Mouse (Mus musculus) embryonic fibroblast, embryonic 13.5 days (primary cell): ENCODE measurements around the gene Oca2. TPM values are rescaled to one million over a fixed set of nuclear protein-coding genes. Genes with fewer than 3 reads are reported as not detected.

ENCODE experiments used
- H3K27ac ChIP-seq: 2 replicates; pipeline ENCODE4 v1.5.1; 2012; ENCODE audit warnings: low read length, control low read depth, inconsistent platforms; ENCODE audit not compliant: insufficient read depth
- H3K4me1 ChIP-seq: 2 replicates; pipeline ENCODE4 v1.6.1; 2011; ENCODE audit warnings: low read length; ENCODE audit not compliant: control insufficient read depth, insufficient read depth
- H3K4me3 ChIP-seq: 2 replicates; pipeline ENCODE4 v1.5.1; 2011; ENCODE audit warnings: mild to moderate bottlenecking, control low read depth, low read length; ENCODE audit not compliant: insufficient read depth
- CTCF ChIP-seq: IDR thresholded peaks from 2 replicates; pipeline ENCODE4 v1.5.1; 2011; ENCODE audit warnings: mild to moderate bottlenecking, control low read depth, low read length, moderate library complexity, borderline replicate concordance; ENCODE audit not compliant: insufficient read depth
- POLR2A ChIP-seq: IDR thresholded peaks from 2 replicates; pipeline ENCODE4 v1.6.1; 2011; ENCODE audit warnings: low read depth, mild to moderate bottlenecking, control low read depth, low read length, moderate library complexity
- polyA plus RNA-seq: library from polyadenylated mRNA; stranded (reverse); fragments of >200 nt; gene quantifications from 2 replicates; pipeline ENCODE4 v1.2.4, GENCODE M21; 2011; ENCODE audit warnings: low read depth; ENCODE audit not compliant: missing spikeins, insufficient read length

The Oca2 gene
- polyA plus RNA-seq, 1 experiment: not detected

DNA sequence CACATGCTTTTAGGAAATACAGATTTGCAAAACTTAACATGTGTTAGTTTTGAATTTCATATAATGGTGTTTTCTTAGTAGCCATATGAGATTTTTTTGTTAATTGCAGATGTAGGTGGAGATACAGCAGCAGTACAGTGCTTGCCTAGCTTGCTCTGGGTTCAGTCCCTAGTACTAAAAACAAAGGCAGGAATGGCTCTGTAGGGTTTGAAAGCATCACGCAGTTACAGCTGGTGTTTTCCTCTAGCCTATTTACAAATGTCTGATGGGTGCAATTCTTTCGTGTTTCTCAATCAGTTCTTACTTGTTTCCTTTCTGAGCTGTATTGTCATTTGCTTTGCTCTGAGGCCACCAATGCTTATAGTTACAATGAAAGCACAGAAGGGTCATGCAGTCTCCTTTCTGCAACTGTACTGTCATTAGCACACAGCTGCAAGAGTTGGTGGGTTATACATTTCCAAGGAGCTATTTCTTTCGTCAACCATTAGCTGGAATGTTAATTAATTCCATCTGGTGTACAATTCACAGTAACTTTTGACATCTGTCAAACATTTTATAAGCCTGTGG, 18.4 kb downstream of the Oca2 start:
- Histone ChIP-seq H3K4me3 (no peak overlapping the region), H3K27ac (no peak overlapping the region), H3K4me1 (no peaks in the 10 kb centered on the region)
- no peak for TF ChIP-seq CTCF
- no peak for TF ChIP-seq POLR2A

DNA sequence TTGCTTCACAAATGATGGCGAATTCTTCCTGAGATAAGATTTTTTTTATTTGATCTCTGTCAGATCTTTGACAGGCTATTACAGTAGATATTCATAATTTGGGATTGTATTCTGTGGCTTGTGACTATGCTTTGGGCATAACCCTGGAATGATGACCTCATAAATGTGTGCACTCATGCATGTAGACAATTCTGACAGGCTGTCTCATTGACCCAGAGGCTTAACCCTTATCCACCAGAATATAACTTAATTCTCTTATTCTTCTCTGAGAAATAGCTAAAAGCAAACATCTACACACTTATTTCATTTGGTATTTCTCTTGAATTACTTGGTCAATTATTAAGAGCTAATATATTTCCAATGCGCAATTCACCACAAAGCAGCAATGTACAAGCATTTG, 37.9 kb downstream of the Oca2 start:
- TF ChIP-seq POLR2A (no peak), CTCF (no peak)
- H3K27ac ChIP-seq: no peak overlapping the region
- no peaks in the 10 kb centered on the region for H3K4me1 ChIP-seq
- no peak overlapping the region for H3K4me3 ChIP-seq

DNA sequence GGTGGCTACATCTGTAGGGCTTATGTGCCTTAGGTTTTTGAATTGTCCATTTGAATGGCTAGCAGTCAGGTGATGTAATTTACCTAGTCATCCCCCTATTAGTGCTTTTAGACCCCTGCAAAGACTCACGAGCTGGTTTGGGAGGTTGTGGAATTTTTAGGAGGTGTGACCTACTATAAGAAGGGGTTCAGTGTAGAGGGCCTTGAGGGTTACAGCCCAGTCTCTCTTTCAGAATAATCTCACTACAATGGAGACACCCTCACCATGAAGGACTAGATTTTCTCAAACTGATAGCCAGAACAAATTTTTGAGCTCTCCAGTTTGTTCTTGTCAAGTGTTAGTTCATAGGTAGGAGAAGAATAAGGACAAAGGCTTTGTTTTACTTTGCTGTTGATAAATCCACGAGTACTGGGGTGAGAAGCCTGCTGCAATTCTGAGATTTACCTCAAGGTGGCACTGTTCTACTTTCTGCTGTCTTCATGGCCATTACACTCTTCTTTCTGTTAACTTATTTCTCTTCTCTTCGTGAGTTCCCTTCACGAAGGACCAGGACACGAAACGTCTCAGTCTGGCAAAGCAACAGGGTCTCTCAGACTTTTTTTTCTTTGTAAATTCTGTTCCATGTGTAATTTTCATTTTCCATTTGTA, 52.0 kb downstream of the Oca2 start:
- no peak overlapping the region for H3K27ac ChIP-seq
- no peak overlapping the region for H3K4me3 ChIP-seq
- no peaks in the 10 kb centered on the region for H3K4me1 ChIP-seq
- TF ChIP-seq CTCF (0 out of 2 replicates have a peak, but pooled peaks have one; percentile 20), POLR2A (no peak)

DNA sequence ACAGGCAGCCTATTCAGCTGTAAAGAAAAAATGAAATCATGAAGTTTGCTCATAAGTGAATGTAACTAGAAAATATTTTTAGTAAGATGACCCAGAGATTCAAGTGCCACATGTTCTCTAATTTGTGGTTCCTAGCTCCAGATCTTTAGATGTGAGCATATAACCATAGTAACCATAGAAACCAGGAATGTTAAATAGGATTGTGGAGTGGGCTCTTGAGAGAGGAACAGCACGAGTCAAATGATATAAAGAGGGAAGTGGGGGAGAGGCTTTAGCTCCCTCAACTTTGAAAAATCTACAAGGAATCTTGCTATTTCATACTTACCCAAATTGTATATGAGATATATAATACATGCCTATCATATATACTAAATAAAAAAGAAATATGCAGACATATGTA, 64.8 kb downstream of the Oca2 start:
- H3K27ac ChIP-seq: no peak overlapping the region
- no peaks in the 10 kb centered on the region for H3K4me1 ChIP-seq
- TF ChIP-seq POLR2A (no peak), CTCF (no peak)
- H3K4me3 ChIP-seq: no peak overlapping the region

DNA sequence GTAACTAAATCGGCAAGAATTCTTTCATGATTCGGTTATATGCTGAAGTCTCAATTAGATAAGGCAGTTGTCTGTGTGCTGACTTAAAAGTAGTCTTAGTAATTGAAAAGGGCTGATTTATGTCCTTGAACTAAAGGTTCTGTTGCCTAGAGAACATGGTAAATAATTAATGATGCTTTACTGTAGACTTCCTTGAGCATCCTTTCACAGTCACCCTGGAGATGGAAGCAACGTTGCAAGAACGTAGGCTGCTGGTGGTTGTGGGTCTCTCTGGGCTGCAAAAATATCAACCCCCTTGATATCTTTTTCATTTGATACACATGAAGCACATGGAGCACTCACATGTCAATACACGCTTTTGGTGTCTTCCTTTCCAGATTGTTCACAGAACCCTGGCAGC, 74.8 kb downstream of the Oca2 start:
- TF ChIP-seq CTCF (no peak), POLR2A (no peak)
- H3K4me1 ChIP-seq: no peaks in the 10 kb centered on the region
- H3K4me3 ChIP-seq: no peak overlapping the region
- no peak overlapping the region for H3K27ac ChIP-seq

DNA sequence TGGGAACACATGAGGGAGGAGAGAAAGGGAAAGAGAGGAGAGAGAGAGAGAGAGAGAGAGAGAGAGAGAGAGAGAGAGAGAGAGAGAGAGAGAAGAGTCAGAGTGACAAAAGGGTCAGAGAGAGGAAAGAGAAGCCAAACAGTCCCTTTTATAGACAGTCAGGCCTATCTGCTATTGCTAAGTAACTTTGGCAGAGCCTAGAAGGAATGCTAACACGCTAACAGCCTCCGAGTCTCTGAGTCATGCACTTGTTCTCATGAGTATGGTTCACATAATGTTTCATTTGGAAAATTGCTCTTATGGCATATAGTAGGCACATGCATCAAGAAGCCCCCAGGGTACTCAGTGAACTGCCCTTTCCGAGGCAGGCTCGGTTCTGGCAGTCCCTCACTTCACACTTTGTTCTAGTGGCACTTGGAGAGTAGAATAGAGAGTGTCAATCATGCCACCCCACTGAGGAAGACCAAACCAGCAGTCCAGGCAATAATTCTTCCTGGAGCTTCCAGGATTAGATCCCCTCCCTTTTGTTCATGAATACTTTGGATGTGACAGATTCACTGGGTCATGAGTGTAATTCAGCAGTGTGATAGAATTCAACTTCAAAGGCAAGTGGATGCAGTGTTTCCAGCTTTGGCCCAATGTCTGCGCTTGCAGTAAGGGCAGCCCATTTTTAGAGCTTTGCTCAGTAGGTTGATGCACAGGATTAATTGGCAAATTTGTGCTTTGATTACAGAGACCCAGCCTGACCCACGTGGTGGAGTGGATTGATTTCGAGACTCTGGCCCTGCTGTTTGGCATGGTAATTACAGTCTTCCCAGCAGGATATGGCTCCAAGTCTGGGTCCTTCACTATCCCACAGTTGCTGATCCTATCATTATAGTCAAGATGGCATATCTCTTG, 76.3 kb downstream of the Oca2 start:
- H3K4me1 ChIP-seq: no peaks in the 10 kb centered on the region
- no peak overlapping the region for H3K4me3 ChIP-seq
- TF ChIP-seq CTCF (no peak), POLR2A (no peak)
- no peak overlapping the region for H3K27ac ChIP-seq

DNA sequence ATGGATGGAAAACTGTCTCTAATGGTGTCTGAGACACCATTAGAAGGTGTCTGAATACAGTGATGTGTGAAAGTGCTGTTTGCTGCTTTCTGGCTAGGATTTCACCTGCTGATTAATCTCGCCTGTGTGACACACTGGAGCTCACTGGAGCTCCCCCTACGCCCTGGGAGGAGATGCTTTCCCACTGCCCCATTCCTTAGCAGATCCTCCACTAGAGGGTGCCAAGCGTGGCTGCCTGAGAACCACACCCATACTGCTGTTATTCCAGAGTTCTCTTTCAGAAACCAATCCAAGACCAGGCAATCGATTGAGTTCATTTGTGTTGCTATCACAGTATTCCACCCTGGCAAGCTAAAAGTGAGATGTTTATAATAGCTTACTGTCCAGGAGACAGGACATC, 88.2 kb downstream of the Oca2 start:
- Histone ChIP-seq H3K4me3 (no peak overlapping the region), H3K27ac (no peak overlapping the region), H3K4me1 (no peaks in the 10 kb centered on the region)
- TF ChIP-seq CTCF (0 out of 2 replicates have a peak, but pooled peaks have one; percentile 4), POLR2A (no peak)

DNA sequence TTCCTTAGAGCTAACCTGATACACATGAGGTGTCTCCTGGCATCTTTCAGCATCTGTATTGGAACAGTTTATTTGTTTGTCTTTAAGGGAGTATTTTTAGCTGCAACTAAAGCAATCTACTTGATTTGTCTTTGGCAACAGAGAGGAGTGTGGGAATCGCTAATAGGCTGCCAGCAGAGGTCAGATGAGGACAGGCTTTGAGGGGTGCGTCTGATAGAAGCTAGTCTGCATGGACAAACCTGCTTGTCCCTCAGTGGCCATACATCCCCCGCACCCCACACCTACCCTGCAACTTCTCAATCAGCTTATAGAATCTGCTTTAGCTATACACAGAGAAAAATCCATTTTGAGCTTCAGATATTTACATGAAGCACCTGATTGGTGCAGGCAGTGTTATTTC, 109.0 kb downstream of the Oca2 start:
- Histone ChIP-seq H3K27ac (no peak overlapping the region), H3K4me3 (no peak overlapping the region), H3K4me1 (no peaks in the 10 kb centered on the region)
- TF ChIP-seq CTCF (no peak), POLR2A (no peak)

DNA sequence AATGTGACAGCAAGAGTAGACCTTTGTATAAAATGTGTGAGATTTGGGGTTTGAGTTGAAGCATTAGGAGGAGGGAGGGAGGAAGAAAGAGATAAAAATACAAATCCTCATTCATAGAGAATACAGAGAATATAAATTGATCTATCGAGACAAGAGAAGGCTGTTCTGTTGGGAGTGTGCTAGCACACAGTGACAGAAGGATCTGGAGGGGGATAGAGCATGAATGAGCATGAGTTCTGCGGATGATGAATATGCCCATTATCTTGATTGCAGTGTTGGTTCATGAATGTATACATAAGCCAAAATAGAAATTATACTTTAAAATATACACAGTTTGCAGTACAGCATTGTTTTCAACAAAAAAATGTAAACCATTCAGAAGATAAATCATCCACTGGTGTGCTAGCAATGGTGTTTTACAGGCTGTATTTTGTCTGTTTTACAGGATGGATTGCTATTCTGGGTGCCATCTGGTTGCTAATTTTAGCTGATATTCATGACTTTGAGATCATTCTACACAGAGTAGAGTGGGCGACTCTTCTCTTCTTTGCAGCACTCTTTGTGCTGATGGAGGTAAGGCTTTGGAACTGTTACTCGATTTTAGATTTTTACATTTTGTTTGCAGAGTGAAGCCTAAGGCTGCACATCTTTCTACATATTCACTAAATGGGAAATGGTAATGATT, 117.2 kb downstream of the Oca2 start:
- no peaks in the 10 kb centered on the region for H3K4me1 ChIP-seq
- no peak overlapping the region for H3K4me3 ChIP-seq
- TF ChIP-seq CTCF (no peak), POLR2A (no peak)
- no peak overlapping the region for H3K27ac ChIP-seq
